Mouse (Mus musculus) thymus, postnatal 25 days (tissue): ENCODE measurements around the gene Sergef.
"Not testable (repeated sequence)": the region's sequence is repeated elsewhere in the genome, so short reads cannot be mapped to it uniquely, and the experiment has no call there.

Source experiments
- DNase-seq: peaks from one replicate; pipeline ENCODE4 v3.0.0; 2022

The Sergef gene

DNA sequence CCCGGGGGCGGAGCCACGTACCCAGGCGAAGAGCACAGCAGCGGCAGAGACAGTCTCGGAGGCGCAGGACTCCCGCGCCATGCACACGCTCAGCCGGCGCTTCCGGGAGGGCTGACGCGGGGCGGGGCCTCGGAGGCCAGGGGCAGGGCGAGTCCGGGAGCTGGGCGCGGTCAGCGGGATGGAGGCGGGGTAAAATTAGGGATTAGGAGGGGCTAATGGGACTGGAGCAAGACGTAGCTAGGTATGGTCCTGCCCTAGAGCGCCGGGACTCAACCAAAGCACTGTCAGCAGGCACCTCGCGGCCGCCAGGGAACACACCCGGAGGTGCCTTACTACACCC, at the start of gene Sergef:
Sergef (minus strand) TSS at position 116 of the 340 bp plus-strand sequence.
- peak; percentile 89 for DNase-seq

DNA sequence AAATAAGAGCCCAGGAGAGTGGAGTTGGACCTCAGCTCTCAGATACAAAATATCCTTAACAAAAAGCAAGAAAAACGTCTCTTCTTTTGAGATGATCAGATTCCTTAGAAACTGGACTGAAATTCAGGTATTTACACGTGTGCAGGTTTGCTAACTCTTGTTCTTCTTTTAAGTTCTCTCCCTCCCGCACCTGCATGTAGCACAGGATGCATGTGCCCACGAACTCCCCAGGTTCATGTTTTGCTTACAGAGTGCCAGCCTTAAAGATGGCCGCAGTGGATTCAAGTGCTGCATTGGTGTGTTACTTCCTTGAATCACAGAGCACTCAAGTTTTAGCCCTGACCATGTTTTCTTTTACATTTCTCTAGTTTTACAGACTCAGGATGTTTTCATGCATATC, 47.2 kb upstream of the Sergef start:
- peak; percentile 22 for DNase-seq

DNA sequence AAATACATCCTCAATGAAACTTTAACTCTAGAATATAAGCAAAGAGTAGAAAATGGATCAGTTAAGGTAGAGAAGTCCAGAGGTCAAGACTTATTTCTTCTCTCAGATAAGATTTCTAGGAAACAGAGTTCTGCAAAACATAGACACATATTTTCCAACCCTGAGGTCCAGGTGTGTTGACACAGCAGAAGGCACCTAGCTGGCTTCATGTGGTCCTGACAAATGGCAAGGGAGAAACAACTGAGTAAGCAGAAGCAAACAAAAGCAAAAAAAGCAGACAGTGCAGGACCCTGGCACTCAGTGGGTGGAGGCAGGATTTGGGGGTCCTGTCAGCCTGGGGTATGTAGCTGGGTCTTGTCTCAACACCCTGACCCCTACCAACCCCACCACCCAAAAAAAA, 41.1 kb upstream of the Sergef start:
- no peak for DNase-seq

- not testable (repeated sequence) for DNase-seq
Observed at GRCm38 (mm10) chr7:46679044-46679443, 39.4 kb upstream of the Sergef start.

DNA sequence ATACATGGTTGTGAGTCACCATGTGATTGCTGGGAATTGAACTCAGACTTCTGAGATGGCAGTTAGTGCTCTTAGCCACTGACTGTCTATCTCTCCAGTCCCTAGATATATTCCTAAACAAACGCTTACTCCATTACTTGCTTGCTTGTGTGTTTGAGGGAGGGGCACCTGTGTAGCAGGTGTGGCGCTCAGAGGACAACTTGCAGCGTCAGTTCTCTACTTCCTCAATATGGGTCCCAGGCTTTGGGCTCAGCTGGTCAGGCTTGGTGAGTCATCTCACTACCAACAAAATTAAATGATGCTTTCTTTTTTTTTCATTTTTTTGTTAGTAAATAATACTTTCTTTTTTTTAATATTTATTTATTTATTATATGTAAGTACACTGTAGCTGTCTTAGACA, 38.8 kb upstream of the Sergef start:
- DNase-seq = no peak

DNA sequence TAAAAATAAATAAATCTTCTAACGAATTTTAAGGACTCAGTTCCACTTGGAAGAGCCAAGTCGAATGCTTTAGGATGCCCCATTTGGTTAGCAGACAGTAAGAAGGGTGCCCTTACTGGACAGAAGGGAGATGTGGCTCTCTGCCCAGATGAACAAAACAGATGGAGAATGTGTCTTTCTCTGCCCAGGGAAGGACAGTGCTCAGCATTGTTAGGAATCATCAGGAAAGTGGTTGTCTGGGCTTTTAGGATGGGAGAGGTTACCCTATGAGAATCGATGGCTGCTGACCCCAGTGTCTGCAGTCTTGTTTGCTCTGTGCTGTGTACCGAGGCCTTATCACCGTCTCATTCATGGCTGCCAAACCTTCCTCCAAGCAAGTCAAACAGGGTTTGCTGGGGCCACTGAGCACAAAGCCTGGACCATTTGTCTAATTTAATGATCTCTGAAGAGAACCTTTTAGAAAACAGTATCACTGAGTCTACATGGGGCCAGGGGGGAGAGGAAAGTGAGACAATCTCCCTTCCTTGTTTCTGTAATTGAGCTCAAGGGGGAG, 37.3 kb upstream of the Sergef start:
- no peak for DNase-seq

- DNase-seq = no peak
Observed at GRCm38 (mm10) chr7:46675886-46676285, 36.3 kb upstream of the Sergef start.

- no peak for DNase-seq
Observed at GRCm38 (mm10) chr7:46675061-46675460, 35.5 kb upstream of the Sergef start.

GRCm38 (mm10) chr7:46672160-46672672, 32.6 kb upstream of the Sergef start, which contains the start of gene Tph1:
Gene Tph1, minus strand, starts transcription at chr7:46672537.
- DNase-seq = no peak

DNA sequence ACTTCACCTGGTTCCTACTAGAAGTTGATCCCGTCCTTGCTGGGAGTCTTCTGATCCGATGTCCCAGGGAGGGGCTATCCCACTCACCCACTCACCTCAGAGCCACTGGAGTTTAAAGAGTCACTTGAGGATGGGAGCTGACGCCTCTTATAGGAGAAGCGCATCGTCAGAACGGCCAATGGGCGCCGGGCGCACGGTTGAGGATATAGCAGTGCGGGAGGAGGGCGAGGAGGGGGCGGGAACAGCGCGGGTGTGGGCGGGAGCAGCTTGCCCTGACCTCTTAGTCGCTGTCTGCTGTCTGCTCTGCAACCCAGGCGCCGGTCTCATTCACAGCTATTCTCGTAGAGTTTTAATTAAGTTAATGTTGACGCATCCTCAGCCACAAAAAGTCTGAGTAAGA, 27.6 kb upstream of the Sergef start:
- DNase-seq = no peak

- peak; percentile 19 for DNase-seq
Observed at GRCm38 (mm10) chr7:46665236-46665635, 25.6 kb upstream of the Sergef start.

- no peak for DNase-seq
Observed at GRCm38 (mm10) chr7:46661591-46662090, 22.0 kb upstream of the Sergef start.

DNA sequence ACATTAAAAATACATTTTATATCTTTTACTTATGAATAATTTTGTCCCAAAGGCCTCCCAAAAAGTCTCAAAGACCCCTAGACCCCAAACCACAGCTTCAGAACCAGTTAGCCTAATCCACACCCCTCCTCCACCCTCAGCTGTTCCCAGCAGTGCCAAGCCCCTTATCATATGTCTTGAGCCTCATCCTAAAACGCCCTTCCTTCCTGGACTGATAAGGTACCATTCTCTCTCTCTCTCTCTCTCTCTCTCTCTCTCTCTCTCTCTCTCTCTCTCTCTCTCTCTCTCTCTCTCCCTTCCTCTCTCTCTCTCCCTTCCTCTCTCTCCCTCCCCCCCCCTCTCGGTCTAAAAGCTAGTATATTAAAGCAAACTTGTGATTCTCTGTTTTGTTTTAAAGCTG, 12.7 kb upstream of the Sergef start:
- DNase-seq = no peak

GRCm38 (mm10) chr7:46650231-46650630, 10.6 kb upstream of the Sergef start:
- DNase-seq = not testable (repeated sequence)

DNA sequence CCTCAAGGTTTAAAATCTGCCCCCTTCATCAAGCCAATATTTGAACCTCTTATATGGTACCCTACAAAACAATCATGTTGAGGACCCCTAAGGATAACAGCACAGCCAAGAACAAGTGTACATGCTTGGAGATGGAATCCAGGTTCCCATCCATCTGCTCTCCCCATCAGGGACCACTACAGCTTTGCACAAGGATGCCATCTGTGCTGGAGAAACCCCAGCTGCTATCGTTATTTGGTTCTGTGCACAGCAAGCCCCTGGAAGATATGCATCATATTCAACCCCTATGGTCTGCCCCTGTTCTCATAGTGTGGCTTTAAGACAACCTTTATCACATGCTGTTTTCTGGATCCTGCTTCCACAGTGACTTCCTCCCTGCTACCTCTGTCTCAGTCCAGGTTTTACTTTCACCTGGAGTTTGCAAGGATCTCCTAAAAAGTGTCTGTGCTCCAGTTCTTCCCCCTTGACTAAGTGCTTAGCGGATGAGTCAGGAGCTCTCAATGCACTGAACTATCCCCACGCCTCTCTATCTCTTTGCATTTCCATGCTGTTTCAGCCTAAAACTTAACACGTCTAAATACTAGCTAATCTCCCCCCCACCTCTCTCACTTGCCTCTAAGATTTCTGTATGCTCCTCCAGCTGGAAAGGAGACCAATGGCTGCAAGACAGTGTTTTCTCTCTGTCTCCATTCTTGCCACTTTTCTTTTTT, 9.0 kb upstream of the Sergef start:
- DNase-seq = no peak

DNA sequence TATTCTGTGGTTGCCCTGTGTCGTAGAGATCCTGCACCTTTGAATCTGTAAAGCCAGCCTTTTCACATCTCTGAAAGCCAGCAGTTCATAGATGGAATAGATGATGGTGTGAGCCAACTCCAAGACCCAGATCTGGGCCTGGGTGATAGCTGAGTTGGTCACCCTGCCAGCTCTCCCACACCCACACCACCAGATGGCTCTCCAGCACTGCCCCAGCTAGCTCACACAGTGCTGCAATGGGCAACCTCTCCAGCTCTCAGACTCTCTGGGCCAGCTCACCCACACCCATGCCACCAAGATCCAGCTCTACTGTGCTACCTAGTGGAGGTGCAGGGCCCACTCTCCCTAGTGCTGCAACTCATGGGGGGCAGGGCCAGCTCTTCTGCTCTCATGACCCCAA, 3.6 kb upstream of the Sergef start:
- no peak for DNase-seq

DNA sequence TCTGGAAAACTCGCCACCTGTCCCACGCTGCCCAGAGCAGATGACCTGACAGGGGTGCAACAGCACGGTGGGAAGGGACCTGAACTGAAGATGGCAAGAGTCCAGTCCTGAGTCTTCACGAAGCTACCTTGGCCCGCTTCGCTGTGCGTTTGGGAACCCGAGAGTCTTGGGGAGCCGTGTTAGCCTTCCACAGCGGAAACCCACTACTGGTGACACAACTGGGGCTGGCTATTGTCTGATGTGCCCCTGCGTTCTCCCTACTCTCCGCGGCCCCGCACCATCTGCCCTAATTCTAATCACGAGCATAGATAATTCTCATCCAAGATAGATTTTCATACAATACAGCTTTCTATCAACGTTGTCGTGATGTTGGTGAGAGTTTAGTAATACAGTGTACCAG, 455 bp upstream of the Sergef start:
- DNase-seq = no peak

DNA sequence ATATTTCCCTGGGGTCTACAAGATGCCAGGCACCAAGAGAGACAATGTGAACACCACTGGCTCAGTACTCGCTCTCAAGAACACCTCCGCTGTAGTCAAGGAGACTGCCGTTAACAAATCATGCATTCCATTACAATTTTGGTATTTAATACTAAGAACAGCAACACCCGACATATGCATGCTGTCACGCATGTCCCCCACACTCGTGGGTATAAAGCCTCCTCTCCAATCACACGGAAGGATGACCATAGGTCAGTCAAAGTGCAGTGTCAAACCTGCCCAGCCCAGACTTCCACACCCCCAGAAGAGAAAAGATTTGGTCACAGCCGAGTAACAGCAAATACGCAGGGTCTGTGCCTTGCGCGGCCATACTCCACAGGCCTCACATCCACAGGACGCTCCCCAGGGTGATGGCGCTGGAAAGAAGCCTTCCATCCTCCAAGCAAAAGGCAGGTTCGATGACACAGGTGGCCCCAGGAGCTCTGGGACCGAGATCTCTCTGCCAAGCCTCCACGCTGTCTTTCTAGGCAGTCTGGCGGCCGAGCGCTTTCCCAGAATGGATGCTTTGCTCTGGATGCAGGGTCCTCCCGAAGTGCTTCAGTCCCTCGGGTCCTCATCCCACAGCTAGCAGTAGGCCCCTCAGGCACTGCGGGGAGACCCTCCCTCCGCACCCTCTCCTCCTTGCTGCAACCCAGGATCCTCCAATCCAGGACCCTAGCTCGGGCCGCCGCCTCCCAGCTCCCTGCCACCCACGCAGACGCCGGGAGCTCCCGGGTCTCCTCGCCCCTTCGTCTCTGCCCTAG, 517 bp downstream of the Sergef start:
- DNase-seq = no peak

GRCm38 (mm10) chr7:46628375-46628975, 11.1 kb downstream of the Sergef start:
- no peak for DNase-seq

DNA sequence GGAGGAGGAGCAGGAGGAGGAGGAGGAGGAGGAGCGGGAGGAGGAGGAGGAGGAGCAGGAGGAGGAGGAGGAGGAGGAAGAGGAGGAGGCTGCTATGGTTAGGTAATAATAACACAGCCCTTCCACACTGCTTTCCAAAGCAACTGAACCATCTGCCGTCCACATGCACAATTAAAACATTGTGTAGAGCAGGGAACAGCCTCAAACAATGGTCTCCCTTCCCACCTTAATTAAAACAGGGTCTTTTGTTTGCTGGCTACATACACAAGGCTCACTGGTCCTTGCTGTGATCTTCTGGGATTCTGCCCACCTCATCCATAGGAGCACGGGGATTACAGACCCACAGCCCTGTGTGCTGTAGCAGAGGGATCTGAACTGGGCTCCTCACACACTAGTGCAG, 15.6 kb downstream of the Sergef start:
- no peak for DNase-seq

GRCm38 (mm10) chr7:46618416-46619110, 21.0 kb downstream of the Sergef start:
- no peak for DNase-seq

DNA sequence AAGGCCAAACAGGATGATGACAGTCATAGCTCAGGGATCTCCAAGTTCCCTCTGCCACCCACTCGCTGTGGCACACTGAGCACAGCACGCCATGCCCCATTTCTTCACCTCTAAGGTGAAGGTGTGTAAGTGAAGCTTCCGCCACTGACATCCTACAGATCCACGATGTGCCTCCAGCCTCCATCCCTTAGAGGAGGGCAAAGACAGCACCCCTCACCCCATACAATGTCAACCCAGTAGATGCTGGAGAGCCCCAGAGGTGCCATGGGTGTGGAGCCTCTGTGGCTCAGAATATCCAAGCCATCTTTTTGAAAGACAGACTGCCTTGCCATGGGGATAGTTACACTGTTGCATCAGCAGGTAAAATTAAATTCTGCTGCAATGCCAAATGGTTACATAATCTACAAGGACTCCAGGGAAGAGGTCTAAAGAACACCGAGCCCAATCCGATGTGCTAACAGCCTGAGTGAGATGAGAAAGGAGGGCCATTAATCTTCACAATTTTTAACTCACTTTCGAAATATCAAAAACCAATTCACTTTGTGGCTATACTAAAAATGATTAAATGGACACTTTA, 23.1 kb downstream of the Sergef start:
- no peak for DNase-seq
